Mouse (Mus musculus) cerebellum, adult 2 months (tissue): ENCODE measurements around the gene Fbxl17.

Source experiments
- CTCF ChIP-seq: fragments of 200-500 bp; IDR thresholded peaks from 2 replicates; pipeline ENCODE4 v1.5.1; 2011; ENCODE audit warnings: low read depth, mild to moderate bottlenecking, control low read depth, low read length, moderate library complexity, borderline replicate concordance; ENCODE audit not compliant: insufficient read depth
- POLR2A ChIP-seq: fragments of 200-500 bp; IDR thresholded peaks from 2 replicates; pipeline ENCODE4 v1.6.1; 2011; ENCODE audit warnings: low read length, control low read depth, borderline replicate concordance; ENCODE audit not compliant: insufficient read depth

GRCm38 (mm10) chr17:63171264-63171663 is 328.6 kb downstream of the Fbxl17 start:
- TF ChIP-seq POLR2A (no peak), CTCF (no peak)
